Mouse (Mus musculus) myocyte (in vitro differentiated cells): Measurements from ENCODE around the gene Dnaja4. TPM values are rescaled to one million over a fixed set of nuclear protein-coding genes. Genes with fewer than 3 reads are reported as not detected.

Source experiments
- H3K27me3 ChIP-seq: one replicate; pipeline ENCODE4 v1.6.1; 2011; ENCODE audit not compliant: control insufficient read depth, insufficient read depth, insufficient read length
- H3K36me3 ChIP-seq: one replicate; pipeline ENCODE4 v1.6.1; 2011; ENCODE audit not compliant: control insufficient read depth, insufficient read depth
- H3K4me2 ChIP-seq: one replicate; pipeline ENCODE4 v1.6.1; 2011; ENCODE audit warnings: low read depth, control low read depth
- H3K4me3 ChIP-seq: one replicate; pipeline ENCODE4 v1.5.1; 2011; ENCODE audit warnings: mild to moderate bottlenecking, control low read depth, moderate library complexity
- H3K79me2 ChIP-seq: one replicate; pipeline ENCODE4 v1.6.1; 2011; ENCODE audit not compliant: control insufficient read depth, insufficient read depth
- H3ac ChIP-seq: one replicate; pipeline ENCODE4 v1.6.1; 2011; ENCODE audit not compliant: control insufficient read depth, insufficient read length
- CEBPB ChIP-seq: IDR thresholded peaks from 2 replicates; pipeline ENCODE4 v1.6.1; 2011; ENCODE audit warnings: mild to moderate bottlenecking, moderate library complexity; ENCODE audit not compliant: poor library complexity, insufficient read depth, severe bottlenecking
- E2F4 ChIP-seq: IDR thresholded peaks from one replicate; pipeline ENCODE4 v1.6.1; 2011; ENCODE audit warnings: mild to moderate bottlenecking, control low read depth, moderate library complexity; ENCODE audit not compliant: insufficient read depth
- MAX ChIP-seq: IDR thresholded peaks from one replicate; pipeline ENCODE4 v1.6.1; 2011; ENCODE audit warnings: low read depth, mild to moderate bottlenecking, control low read depth
- MYOD1 ChIP-seq, 3 experiments: IDR thresholded peaks; one replicate each; pipeline ENCODE4 v1.6.1; 2011; ENCODE audit warnings: control low read depth in 2 of 3, low read depth in 2 of 3, mild to moderate bottlenecking in 2 of 3, moderate library complexity in 1 of 3; ENCODE audit not compliant: insufficient read length in 2 of 3, control insufficient read depth in 1 of 3
- MYOG ChIP-seq, 3 experiments: IDR thresholded peaks; one replicate each; pipeline ENCODE4 v1.6.1; 2011; ENCODE audit warnings: control low read depth in 2 of 3, low read depth in 2 of 3, mild to moderate bottlenecking in 2 of 3; ENCODE audit not compliant: insufficient read length in 2 of 3, control insufficient read depth in 1 of 3, insufficient read depth in 1 of 3
- POLR2A ChIP-seq: IDR thresholded peaks from one replicate; pipeline ENCODE4 v1.6.1; 2011; ENCODE audit warnings: low read depth, mild to moderate bottlenecking, control low read depth, moderate library complexity; ENCODE audit not compliant: insufficient read length
- POLR2AphosphoS2 ChIP-seq: IDR thresholded peaks from one replicate; pipeline ENCODE4 v1.6.1; 2011; ENCODE audit warnings: low read depth, control low read depth; ENCODE audit not compliant: insufficient read length
- REST ChIP-seq: IDR thresholded peaks from one replicate; pipeline ENCODE4 v1.6.1; 2011; ENCODE audit warnings: mild to moderate bottlenecking, control low read depth, moderate library complexity; ENCODE audit not compliant: insufficient read depth, insufficient read length
- SRF ChIP-seq: IDR thresholded peaks from one replicate; pipeline ENCODE4 v1.6.1; 2011; ENCODE audit warnings: low read depth; ENCODE audit not compliant: control insufficient read depth, insufficient read length
- TCF12 ChIP-seq: IDR thresholded peaks from one replicate; pipeline ENCODE4 v1.6.1; 2011; ENCODE audit warnings: mild to moderate bottlenecking, control low read depth; ENCODE audit not compliant: poor library complexity, insufficient read depth, severe bottlenecking
- TCF3 ChIP-seq: IDR thresholded peaks from one replicate; pipeline ENCODE4 v1.6.1; 2011; ENCODE audit warnings: low read depth, control low read depth; ENCODE audit not compliant: insufficient read length
- USF1 ChIP-seq: IDR thresholded peaks from one replicate; pipeline ENCODE4 v1.6.1; 2011; ENCODE audit warnings: low read depth, mild to moderate bottlenecking, control low read depth, moderate library complexity
- polyA plus RNA-seq: library from polyadenylated mRNA; unstranded; fragments of >200 nt; fragmentation: generic; extraction: Trizol; gene quantifications from one replicate; pipeline ENCODE4 v1.2.1, GENCODE M21; 2012; ENCODE audit warnings: missing spikeins

Dnaja4 gene
- 11.7 TPM for polyA plus RNA-seq

GRCm38 (mm10) chr9:54698318-54699086 is at the start of gene Dnaja4:
Gene Dnaja4, plus strand, starts transcription at chr9:54698873.
- Histone ChIP-seq H3ac (peak within 1 kb of the TSS; percentile 86), H3K36me3 (no peaks in the 10 kb centered on the region), H3K4me2 (peak within 1 kb of the TSS; percentile 70), H3K27me3 (no peaks in the 10 kb centered on the region), H3K79me2 (no peaks in the 10 kb centered on the region), H3K4me3 (peak within 1 kb of the TSS; percentile 44)
- TF ChIP-seq E2F4 = no peak
- TF ChIP-seq REST = no peak
- TF ChIP-seq POLR2A = no peak
- TF ChIP-seq CEBPB = no peak
- no peak for TF ChIP-seq MYOG (IDR thresholded peaks at IDR 0.05; ENCODE audit: control insufficient read depth in 1 of 3, insufficient read depth in 1 of 3, insufficient read length in 2 of 3, low read depth in 2 of 3)
- no peak for TF ChIP-seq SRF
- no peak for TF ChIP-seq USF1
- no peak for TF ChIP-seq TCF12
- TF ChIP-seq POLR2AphosphoS2 = no peak

GRCm38 (mm10) chr9:54649360-54649759 is 49.3 kb upstream of the Dnaja4 start:
- H3K79me2 ChIP-seq = no peaks in the 10 kb centered on the region
- H3K4me3 ChIP-seq = no peak overlapping the region
- TF ChIP-seq SRF (no peak), USF1 (peak; percentile 98)
- H3K4me2 ChIP-seq = no peak overlapping the region
- no peaks in the 10 kb centered on the region for H3K27me3 ChIP-seq
- H3ac ChIP-seq = no peak overlapping the region
- H3K36me3 ChIP-seq = no peaks in the 10 kb centered on the region

- TF ChIP-seq SRF (no peak), TCF12 (no peak), MYOG (IDR thresholded peaks at IDR 0.05; ENCODE audit: control insufficient read depth in 1 of 3, insufficient read depth in 1 of 3, insufficient read length in 2 of 3, low read depth in 2 of 3) (no peak), CEBPB (no peak), MAX (no peak)
- Histone ChIP-seq H3K4me2 (no peak overlapping the region), H3ac (no peak overlapping the region), H3K27me3 (no peaks in the 10 kb centered on the region), H3K4me3 (no peak overlapping the region), H3K79me2 (no peaks in the 10 kb centered on the region), H3K36me3 (no peaks in the 10 kb centered on the region)
These were observed 45.9 kb upstream of the Dnaja4 start for GRCm38 (mm10) chr9:54652778-54653177.

- TF ChIP-seq MYOD1 (IDR thresholded peaks at IDR 0.05; ENCODE audit: control insufficient read depth in 1 of 3, insufficient read length in 2 of 3, low read depth in 2 of 3) = no peak
- TF ChIP-seq REST = no peak
- TF ChIP-seq SRF = no peak
- no peak for TF ChIP-seq USF1
- no peak for TF ChIP-seq TCF3
- TF ChIP-seq CEBPB = no peak
- no peak for TF ChIP-seq MYOG (IDR thresholded peaks at IDR 0.05; ENCODE audit: control insufficient read depth in 1 of 3, insufficient read depth in 1 of 3, insufficient read length in 2 of 3, low read depth in 2 of 3)
- TF ChIP-seq TCF12 = no peak
- no peak for TF ChIP-seq POLR2A
- no peak for TF ChIP-seq POLR2AphosphoS2
- no peak for TF ChIP-seq E2F4
- no peak for TF ChIP-seq MAX
- H3K4me3 ChIP-seq = no peak overlapping the region
- no peak overlapping the region for H3K4me2 ChIP-seq
- H3K79me2 ChIP-seq = no peaks in the 10 kb centered on the region
- H3ac ChIP-seq = no peak overlapping the region
- H3K27me3 ChIP-seq = no peaks in the 10 kb centered on the region
- no peaks in the 10 kb centered on the region for H3K36me3 ChIP-seq
These were observed 42.8 kb upstream of the Dnaja4 start for GRCm38 (mm10) chr9:54655846-54656245.

- Histone ChIP-seq H3K27me3 (no peaks in the 10 kb centered on the region), H3ac (no peak overlapping the region), H3K4me3 (no peak overlapping the region), H3K36me3 (no peaks in the 10 kb centered on the region), H3K4me2 (no peak overlapping the region), H3K79me2 (no peaks in the 10 kb centered on the region)
- TF ChIP-seq CEBPB = no peak
- no peak for TF ChIP-seq REST
- no peak for TF ChIP-seq E2F4
- TF ChIP-seq POLR2A = no peak
- TF ChIP-seq MYOD1 (IDR thresholded peaks at IDR 0.05; ENCODE audit: control insufficient read depth in 1 of 3, insufficient read length in 2 of 3, low read depth in 2 of 3) = no peak
- TF ChIP-seq TCF3 = no peak
- no peak for TF ChIP-seq SRF
- no peak for TF ChIP-seq POLR2AphosphoS2
- no peak for TF ChIP-seq USF1
- TF ChIP-seq TCF12 = no peak
- TF ChIP-seq MYOG (IDR thresholded peaks at IDR 0.05; ENCODE audit: control insufficient read depth in 1 of 3, insufficient read depth in 1 of 3, insufficient read length in 2 of 3, low read depth in 2 of 3) = no peak
- TF ChIP-seq MAX = no peak
These were observed 42.3 kb upstream of the Dnaja4 start for GRCm38 (mm10) chr9:54656402-54656801.
